Mouse (Mus musculus) G1E (cell line): ENCODE data around the gene Bglap2.

Experiments used
- CTCF ChIP-seq: IDR thresholded peaks from 2 replicates; pipeline ENCODE4 v1.5.1; 2012; ENCODE audit warnings: low read depth, low read length, inconsistent platforms, mixed read lengths
- GATA1 ChIP-seq: IDR thresholded peaks from 2 replicates; pipeline ENCODE4 v1.6.1; 2012; ENCODE audit warnings: borderline replicate concordance, low read length, inconsistent platforms, mixed read lengths
- TAL1 ChIP-seq: conservative IDR thresholded peaks from 2 replicates; pipeline ENCODE4 v1.6.1; 2012; ENCODE audit warnings: low read depth, low read length, inconsistent platforms, mixed read lengths

DNA sequence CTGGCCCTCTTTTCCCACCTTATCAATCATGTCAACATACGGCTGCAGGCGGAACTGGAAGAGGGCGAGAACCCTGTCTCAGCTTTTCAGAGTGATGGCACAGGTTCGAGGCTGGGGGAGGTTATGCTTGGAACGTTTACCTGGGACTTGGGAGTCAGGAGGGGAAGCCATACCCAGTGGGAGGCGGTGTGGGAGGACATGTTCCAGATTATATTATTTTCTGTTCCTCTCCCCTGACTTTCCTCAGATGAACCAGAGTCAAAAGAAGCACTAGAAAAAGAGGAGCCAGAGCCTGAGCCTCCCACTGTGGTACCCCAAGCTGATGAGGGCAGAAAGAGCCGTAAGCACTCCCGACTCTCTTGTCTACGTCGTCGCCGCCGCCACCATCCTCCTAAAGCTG is 27.8 kb downstream of the Bglap2 start:
- no peak for TF ChIP-seq CTCF
- TF ChIP-seq GATA1, result no peak
- no peak for TF ChIP-seq TAL1
